Mouse (Mus musculus): ENCODE measurements at regions not wholly inside any gene's neighbourhood (a gene's known extent, or its start where the extent isn't known, plus 50 kb on each side); places are given as distances from the start of the nearest gene placed in this dataset.

GRCm38 (mm10) chr8:107717856-107718255 is 129.6 kb upstream of the Psmd7 start:
- DNase-seq (ENCODE audit: low spot score), result no peak

GRCm38 (mm10) chr8:107719656-107720055 is 131.4 kb upstream of the Psmd7 start:
- no peak for DNase-seq (ENCODE audit: low spot score)

DNA sequence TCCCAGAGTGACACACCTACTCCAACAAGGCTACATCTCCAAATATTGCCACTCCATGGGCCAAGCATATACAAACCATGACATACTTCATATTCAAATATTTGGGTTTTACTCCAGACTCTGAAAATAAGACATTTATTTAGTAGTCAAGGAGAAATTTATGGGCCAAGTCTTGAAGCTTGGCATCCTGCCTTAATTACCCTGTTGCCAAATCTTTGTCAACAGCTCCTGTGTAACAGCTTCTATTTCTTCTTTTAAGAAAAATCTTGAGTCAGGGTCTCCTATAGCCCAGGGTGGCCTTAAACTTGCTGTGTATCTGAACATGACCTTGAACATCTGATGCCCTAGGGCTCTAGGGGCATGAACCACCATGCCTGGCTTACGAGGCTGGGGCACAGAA is 138.5 kb upstream of the Psmd7 start:
- no peak for DNase-seq (ENCODE audit: low spot score)

- no peak for DNase-seq (ENCODE audit: low spot score)
These were observed 139.0 kb upstream of the Psmd7 start for GRCm38 (mm10) chr8:107727276-107727675.

DNA sequence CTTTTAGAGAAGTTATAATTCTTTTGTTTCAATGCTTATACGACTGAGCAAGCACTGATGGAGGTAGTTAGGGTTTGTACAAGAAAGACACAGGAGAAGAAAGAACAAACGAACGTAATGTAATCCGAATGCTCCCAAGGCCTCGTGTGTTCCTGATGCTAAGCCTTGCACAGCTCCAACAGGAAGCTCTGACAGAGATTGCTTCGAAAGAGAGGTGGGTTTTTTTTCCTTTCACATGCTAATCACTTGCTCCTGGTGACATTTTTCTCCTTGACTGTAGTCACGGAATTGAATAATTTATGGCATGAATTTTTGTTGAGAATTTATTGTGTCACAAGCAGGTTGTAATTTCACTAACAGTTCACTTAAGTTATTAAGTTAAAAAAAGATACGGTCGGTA is 150.8 kb upstream of the Psmd7 start:
- DNase-seq (ENCODE audit: low spot score), result no peak

DNA sequence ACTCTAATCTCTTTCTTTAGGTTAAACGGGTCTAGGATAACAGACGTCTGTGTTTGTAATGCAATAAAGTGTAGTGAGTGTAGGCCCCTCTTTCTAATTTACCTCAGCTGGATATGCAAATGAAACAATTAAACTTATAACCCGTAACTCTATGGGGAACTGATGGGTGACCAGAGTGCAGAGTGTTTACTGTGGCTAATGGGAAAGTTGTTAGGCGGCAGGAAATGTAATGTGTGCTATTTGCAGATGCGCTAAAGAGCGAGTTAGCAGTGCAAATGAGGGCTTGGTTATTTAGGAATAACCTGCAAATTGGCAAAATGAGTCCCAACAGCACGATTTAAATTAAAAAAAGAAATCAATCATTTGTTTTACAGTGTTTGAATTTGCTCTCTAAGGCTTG is 168.8 kb upstream of the Psmd7 start:
- no peak for DNase-seq (ENCODE audit: low spot score)

GRCm38 (mm10) chr8:107758637-107759036 is 170.4 kb upstream of the Psmd7 start:
- DNase-seq (ENCODE audit: low spot score), result no peak

GRCm38 (mm10) chr8:107776906-107777305 is 165.5 kb upstream of the Zfhx3 start:
- DNase-seq (ENCODE audit: low spot score), result no peak

- DNase-seq (ENCODE audit: low spot score), result no peak
These were observed 156.7 kb upstream of the Zfhx3 start for GRCm38 (mm10) chr8:107785771-107786170.

GRCm38 (mm10) chr8:107792286-107792685 is 150.2 kb upstream of the Zfhx3 start:
- DNase-seq (ENCODE audit: low spot score), result no peak

DNA sequence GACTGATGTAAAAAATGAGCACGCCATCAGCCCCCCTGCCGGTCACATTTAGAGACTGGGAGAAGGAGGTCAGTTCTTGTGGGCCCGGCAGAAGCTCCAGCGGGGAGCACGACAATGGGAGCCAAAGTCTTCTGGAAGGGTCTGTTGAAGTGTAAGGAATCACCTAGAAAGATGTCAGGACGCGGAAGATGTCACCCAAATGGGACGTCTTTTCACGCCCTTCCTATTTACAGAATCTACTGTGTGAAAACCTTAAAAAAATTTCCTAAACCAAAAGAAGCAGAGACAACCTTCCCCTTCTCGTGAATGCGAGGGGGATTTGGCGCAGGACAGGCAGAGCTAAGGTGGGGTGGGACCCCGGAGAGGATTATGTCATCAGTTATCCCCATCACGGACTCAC is 127.5 kb upstream of the Zfhx3 start:
- DNase-seq (ENCODE audit: low spot score), result no peak

GRCm38 (mm10) chr8:107815775-107816174 is 126.7 kb upstream of the Zfhx3 start:
- DNase-seq (ENCODE audit: low spot score), result no peak

DNA sequence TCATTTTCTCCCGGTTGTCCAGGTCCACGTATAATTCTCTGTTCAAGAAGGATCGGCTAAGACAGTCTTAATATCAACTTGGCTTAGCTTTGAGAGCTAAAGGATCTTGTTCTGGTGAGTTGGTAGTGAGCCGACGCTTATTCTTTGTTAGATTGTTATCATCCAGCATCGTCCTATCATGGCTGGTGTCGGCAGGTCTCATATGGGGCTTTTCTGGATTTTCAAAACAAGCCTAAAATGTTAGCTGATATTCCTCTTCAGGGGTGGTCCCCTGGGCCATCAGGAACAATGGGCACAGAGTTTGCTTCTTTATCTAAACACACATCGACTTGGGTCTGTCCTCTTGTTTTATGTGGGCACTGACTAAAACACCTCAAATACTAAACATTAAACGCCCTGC is 124.6 kb upstream of the Zfhx3 start:
- no peak for DNase-seq (ENCODE audit: low spot score)

GRCm38 (mm10) chr8:107820174-107820760 is 122.2 kb upstream of the Zfhx3 start:
- peak; percentile 11 for DNase-seq (ENCODE audit: low spot score)

DNA sequence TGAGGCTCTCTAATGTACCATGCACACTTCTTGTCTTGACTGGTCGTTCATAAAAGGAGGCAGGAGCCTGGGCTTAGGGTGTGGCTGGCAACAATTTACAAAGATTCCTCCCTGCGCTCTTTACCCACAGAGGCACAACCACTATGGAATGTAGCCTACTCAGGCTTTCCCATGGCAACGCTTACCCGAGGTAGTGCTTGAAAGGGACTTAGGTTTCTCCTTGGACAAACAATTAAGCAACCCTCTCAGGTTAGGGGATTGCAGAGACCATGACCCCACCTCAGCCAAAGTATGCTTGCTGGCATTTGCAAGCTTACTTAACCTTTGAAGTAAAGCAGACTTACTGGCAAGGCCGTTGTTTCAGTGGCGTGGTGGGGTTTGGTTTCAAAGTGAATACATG is 120.9 kb upstream of the Zfhx3 start:
- DNase-seq (ENCODE audit: low spot score), result peak; percentile 77

GRCm38 (mm10) chr8:107824096-107824495 is 118.3 kb upstream of the Zfhx3 start:
- DNase-seq (ENCODE audit: low spot score), result no peak

DNA sequence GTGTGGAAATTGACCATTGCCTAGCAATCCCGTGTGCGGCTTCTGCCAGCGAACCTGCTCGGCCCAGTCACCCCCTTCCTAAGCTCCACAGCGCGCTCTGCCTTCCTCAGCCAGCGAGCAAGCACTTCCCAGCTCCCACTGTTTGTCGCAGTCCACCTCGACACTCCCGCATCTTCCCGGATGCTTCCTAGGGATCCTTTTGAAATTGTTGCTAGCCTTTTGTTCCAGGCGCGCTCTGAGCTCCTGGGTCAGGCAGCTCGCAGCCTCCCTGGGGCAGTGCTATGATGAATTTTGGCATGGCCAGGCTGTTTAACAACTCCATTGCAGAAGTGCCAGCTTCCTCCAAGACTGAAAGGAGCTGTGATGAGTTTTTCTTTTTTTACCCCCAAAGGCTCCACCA is 117.8 kb upstream of the Zfhx3 start:
- no peak for DNase-seq (ENCODE audit: low spot score)

DNA sequence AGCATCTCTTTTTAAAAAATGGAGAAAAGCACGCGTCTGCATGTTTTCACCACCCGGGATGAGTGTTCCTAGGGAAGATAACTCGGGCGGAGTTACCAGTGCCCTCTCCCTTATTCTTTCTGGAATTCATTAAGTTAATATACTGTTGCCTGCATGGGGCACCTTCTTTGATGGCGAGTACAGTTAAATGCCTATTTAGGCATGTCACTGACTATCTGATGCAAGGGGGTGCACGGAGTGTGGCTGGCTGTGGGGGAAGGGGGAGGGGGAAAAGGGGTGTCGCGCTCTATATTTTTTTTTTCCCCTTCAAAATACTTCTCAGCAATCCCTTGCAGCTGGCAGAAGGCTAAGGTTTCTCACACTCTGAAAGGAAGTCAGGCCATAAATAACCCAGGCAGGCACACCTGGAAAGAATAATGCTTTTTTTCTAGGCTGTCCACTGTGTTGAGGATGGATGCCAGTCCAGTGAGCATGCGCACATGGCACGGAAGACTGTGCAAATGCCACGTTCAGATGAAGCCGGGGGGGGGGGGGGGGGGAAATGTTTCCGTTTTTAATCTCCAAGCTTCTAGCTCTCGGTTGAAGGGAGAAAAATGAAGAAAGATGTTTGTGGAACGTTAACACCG is 114.8 kb upstream of the Zfhx3 start:
- no peak for DNase-seq (ENCODE audit: low spot score)

DNA sequence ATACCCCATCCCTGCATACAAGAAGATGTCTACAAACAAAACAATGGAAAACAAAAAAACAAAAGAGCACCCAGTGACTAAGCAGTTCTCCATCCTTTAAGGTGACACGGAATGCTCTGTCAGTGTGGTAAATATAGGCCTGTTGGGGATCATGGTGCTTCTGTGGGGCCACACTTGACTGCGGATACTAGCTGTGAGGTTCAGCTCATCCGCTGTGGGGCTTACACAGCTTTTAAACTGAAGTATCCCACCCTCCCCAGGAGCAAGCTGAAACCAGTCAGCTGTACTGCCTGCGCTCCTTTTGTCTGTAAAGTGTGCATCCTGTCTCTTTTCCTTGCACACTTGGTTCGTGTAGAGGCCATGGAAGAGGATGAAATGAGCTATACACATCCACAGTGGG is 113.9 kb upstream of the Zfhx3 start:
- DNase-seq (ENCODE audit: low spot score), result no peak

- no peak for DNase-seq (ENCODE audit: low spot score)
These were observed 109.0 kb upstream of the Zfhx3 start for GRCm38 (mm10) chr8:107833481-107833880.

DNA sequence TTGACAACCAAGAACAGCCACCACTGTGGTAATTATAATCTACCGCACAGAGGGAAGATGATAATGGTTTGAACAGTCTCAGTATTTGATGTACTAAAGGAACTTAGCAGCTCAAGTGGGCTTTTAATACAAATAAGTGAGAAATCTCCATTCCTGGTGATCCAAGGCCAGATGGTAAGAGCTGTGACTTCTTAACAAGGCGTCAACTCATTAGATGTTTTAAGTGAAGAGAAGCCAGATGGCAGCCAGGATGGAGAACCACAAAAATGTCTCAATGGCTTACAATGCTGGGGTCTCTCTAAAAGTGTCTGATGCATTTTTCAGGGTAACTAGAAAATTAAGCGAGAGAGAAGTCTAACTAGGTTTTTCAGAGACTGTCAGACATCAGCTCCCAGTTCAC is 96.3 kb upstream of the Zfhx3 start:
- no peak for DNase-seq (ENCODE audit: low spot score)

- no peak for DNase-seq (ENCODE audit: low spot score)
These were observed 91.0 kb upstream of the Zfhx3 start for GRCm38 (mm10) chr8:107851236-107852043.

GRCm38 (mm10) chr8:107859770-107860169 is 82.7 kb upstream of the Zfhx3 start:
- DNase-seq (ENCODE audit: low spot score), result no peak
